15 mouse cellular contexts compared by ENCODE assay signal in the genomic region with DNA sequence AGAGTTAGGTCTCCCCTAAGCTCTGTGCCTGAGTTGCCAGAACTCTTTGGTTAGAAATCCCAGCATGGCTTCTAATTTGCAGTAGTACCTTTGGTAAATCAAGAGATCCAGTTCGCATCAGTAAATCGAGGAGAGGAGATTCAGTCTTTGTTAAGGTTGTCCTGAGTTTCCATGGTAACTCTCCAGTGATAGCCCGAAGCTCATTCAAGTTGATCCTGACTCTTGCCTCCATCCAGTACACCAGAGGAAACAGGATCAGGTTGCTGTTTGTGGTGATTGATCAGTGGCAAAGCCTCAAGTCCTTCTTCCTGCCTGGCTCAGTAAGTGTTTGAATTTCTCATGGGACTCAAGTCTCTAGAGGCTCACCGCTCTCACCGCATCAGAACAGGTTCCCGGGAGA.
"Had no signal": no experiment of that assay in that cellular context is flagged by ENCODE, and none has a peak within 500 bp of the region (broad histone marks: within the 10 kb centered on the region; RNA-seq: fewer than 3 reads in every experiment).

No protein-coding gene starts in this region.

- H3K27ac ChIP-seq: layer of hippocampus, adult 2 months; limb, embryonic 12.5 days; liver, embryonic 13.5 days; lung, embryonic 15.5 days; macrophage; neural tube, embryonic 13.5 days had no signal

- H3K27me3 ChIP-seq: limb, embryonic 12.5 days; liver, embryonic 13.5 days; lung, embryonic 15.5 days; neural tube, embryonic 13.5 days had no signal

- H3K9me3 ChIP-seq: liver, embryonic 13.5 days; lung, embryonic 15.5 days; neural tube, embryonic 13.5 days had no signal

- DNase-seq: kidney, adult 9 months; kidney, postnatal 10 days; kidney, postnatal 4 days; liver; liver, embryonic 13.5 days; liver, postnatal 0 days; lung, postnatal 14 days; retina, postnatal 1 day; right cerebral cortex, postnatal 14 days; thymus, postnatal 36 days had no signal

- ATAC-seq: liver, postnatal 0 days had no signal

- H3K9ac ChIP-seq: limb, embryonic 12.5 days; liver, embryonic 13.5 days; liver, postnatal 0 days; lung, embryonic 15.5 days; neural tube, embryonic 13.5 days had no signal

- H3K4me3 ChIP-seq: layer of hippocampus, adult 2 months; limb, embryonic 12.5 days; liver, embryonic 13.5 days; lung, embryonic 15.5 days; neural tube, embryonic 13.5 days had no signal

- H3K4me2 ChIP-seq: limb, embryonic 12.5 days; liver, embryonic 13.5 days; lung, embryonic 15.5 days; neural tube, embryonic 13.5 days had no signal

- H3K4me1 ChIP-seq: limb, embryonic 12.5 days; neural tube, embryonic 13.5 days had no signal

- H3K36me3 ChIP-seq: limb, embryonic 12.5 days; liver, embryonic 13.5 days; lung, embryonic 15.5 days; neural tube, embryonic 13.5 days had no signal
